In genomic region chr4:7580554-7581219, GRCm38 (mm10) we compare ENCODE assay signal across 9 mouse cellular contexts.
DNase-seq lines count a peak whose midpoint lies in the region; ATAC-seq lines count a peak whose summit lies in the region.
"Had no signal": no experiment of that assay in that cellular context is flagged by ENCODE, and none has a peak within 500 bp of the region (broad histone marks: within the 10 kb centered on the region; RNA-seq: fewer than 3 reads in every experiment).

No protein-coding gene starts in this region.

- peaks cover 24% of the 10 kb centered on the region for H3K4me1 ChIP-seq in forebrain, embryonic 15.5 days
- peaks cover 23% of the 10 kb centered on the region for H3K4me1 ChIP-seq in midbrain, embryonic 13.5 days (replicated peaks)
- no peaks in the 10 kb centered on the region for H3K4me1 ChIP-seq in kidney, embryonic 15.5 days

- H3K27ac ChIP-seq in forebrain, embryonic 15.5 days (replicated peaks), result peak overlapping the region; percentile 77
- H3K27ac ChIP-seq in midbrain, embryonic 13.5 days, result peak overlapping the region; percentile 73
- H3K27ac ChIP-seq in kidney, embryonic 15.5 days, result no peak overlapping the region
- H3K27ac ChIP-seq: liver, embryonic 14.5 days had no signal

- no peaks in the 10 kb centered on the region for H3K9me3 ChIP-seq in forebrain, embryonic 15.5 days
- H3K9me3 ChIP-seq in midbrain, embryonic 13.5 days, result no peaks in the 10 kb centered on the region
- no peaks in the 10 kb centered on the region for H3K9me3 ChIP-seq in kidney, embryonic 15.5 days (replicated peaks)

- no peaks in the 10 kb centered on the region for H3K27me3 ChIP-seq in forebrain, embryonic 15.5 days
- no peaks in the 10 kb centered on the region for H3K27me3 ChIP-seq in midbrain, embryonic 13.5 days
- no peaks in the 10 kb centered on the region for H3K27me3 ChIP-seq in kidney, embryonic 15.5 days

- 0 out of 2 replicates have a peak overlapping the region, but pooled peaks have one; percentile 0 for H3K9ac ChIP-seq in forebrain, embryonic 15.5 days (replicated peaks)
- H3K9ac ChIP-seq in midbrain, embryonic 13.5 days (replicated peaks), result no peak overlapping the region
- no peak overlapping the region for H3K9ac ChIP-seq in kidney, embryonic 15.5 days
- H3K9ac ChIP-seq: liver, embryonic 14.5 days had no signal

- no peaks in the 10 kb centered on the region for H3K36me3 ChIP-seq in forebrain, embryonic 15.5 days
- no peaks in the 10 kb centered on the region for H3K36me3 ChIP-seq in midbrain, embryonic 13.5 days
- no peaks in the 10 kb centered on the region for H3K36me3 ChIP-seq in kidney, embryonic 15.5 days

- WGBS in forebrain, embryonic 15.5 days, result 38% methylated on average over 10 of the region's 10 CpGs
- WGBS in midbrain, embryonic 13.5 days, result 48% methylated on average over 10 of the region's 10 CpGs
- 71% methylated on average over 10 of the region's 10 CpGs for WGBS in kidney, embryonic 15.5 days

- no peak overlapping the region for H3K4me3 ChIP-seq in forebrain, embryonic 15.5 days
- no peak overlapping the region for H3K4me3 ChIP-seq in midbrain, embryonic 13.5 days (replicated peaks)
- no peak overlapping the region for H3K4me3 ChIP-seq in kidney, embryonic 15.5 days (replicated peaks)

- ATAC-seq in forebrain, embryonic 15.5 days (replicated peaks), result peak; percentile 81
- ATAC-seq in midbrain, embryonic 13.5 days, result peak; percentile 75
- ATAC-seq in kidney, embryonic 15.5 days (replicated peaks; ENCODE audit: low FRiP score), result no peak

- peak overlapping the region; percentile 5; the same call in 1 of the 2 replicates for H3K4me2 ChIP-seq in forebrain, embryonic 15.5 days (replicated peaks)
- H3K4me2 ChIP-seq in midbrain, embryonic 13.5 days (replicated peaks), result peak overlapping the region; percentile 24
- no peak overlapping the region for H3K4me2 ChIP-seq in kidney, embryonic 15.5 days

- peak; percentile 66 for DNase-seq in layer of hippocampus, adult 11-12 months (ENCODE audit: low spot score)
- DNase-seq in layer of hippocampus, adult 9-10 months (ENCODE audit: low spot score), result no peak
- peak; percentile 15 for DNase-seq in MN1 (ENCODE audit: low spot score)
- DNase-seq in heart, postnatal 4 days, result no peak
- no peak for DNase-seq in cerebellum, adult 11-12 months

Comparison
In these comparisons a context has a peak if more than half of its experiments do, and no peak if none do; other contexts are left out.
1. DNase-seq: peak in layer of hippocampus, adult 11-12 months (single experiment) and MN1 (single experiment); none in layer of hippocampus, adult 9-10 months (single experiment), heart, postnatal 4 days (single experiment) and cerebellum, adult 11-12 months (single experiment).